Mouse (Mus musculus): ENCODE data around the gene Nr1h4. TPM values are rescaled to one million over a fixed set of nuclear protein-coding genes. Genes with fewer than 3 reads are reported as not detected.

Nr1h4 gene
- polyA plus RNA-seq, 1 experiment: 0.08 TPM

DNA sequence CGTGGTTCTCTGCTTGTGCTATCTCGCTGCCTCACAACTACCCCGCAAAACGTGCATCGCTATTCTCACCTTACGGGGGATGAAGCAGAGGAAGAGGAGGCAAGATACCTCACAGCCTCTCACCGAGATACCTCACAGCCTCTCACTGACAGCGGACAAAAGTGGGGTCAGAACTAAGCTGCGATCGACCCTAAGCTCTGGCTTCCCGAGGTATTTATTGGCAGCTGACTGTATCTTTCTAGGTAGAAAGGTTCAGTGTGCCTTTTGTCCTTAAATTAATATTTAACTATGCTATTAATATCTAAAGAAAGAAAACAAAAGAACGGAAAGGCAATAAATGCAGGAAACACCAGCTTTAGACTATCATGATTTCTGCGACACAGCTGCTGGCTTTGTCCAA is 100.6 kb downstream of the Nr1h4 start:
- no peak overlapping the region for H3K27ac ChIP-seq (ENCODE audit: insufficient read depth, low read length)
- H3K4me1 ChIP-seq (ENCODE audit: control insufficient read depth, insufficient read depth, insufficient read length): no peaks in the 10 kb centered on the region
- no peaks in the 10 kb centered on the region for H3K36me3 ChIP-seq (ENCODE audit: control insufficient read depth, insufficient read depth, low read length)
- no peaks in the 10 kb centered on the region for H3K27me3 ChIP-seq (ENCODE audit: control insufficient read depth, insufficient read depth, low read length)
- WGBS: 97% methylated on average over 13 of the region's 13 CpGs
- no peak for DNase-seq (ENCODE audit: low read depth in 1 of 2, low spot score in 2 of 2)
- no peak for TF ChIP-seq CTCF (IDR thresholded peaks at IDR 0.05; ENCODE audit: extremely low read depth, insufficient read depth, insufficient read length, insufficient replicate concordance)
- no peak for TF ChIP-seq POLR2A (IDR thresholded peaks at IDR 0.05; ENCODE audit: low read depth, low read length)
- H3K4me3 ChIP-seq (ENCODE audit: extremely low read depth, insufficient read depth, insufficient read length): no peak overlapping the region

DNA sequence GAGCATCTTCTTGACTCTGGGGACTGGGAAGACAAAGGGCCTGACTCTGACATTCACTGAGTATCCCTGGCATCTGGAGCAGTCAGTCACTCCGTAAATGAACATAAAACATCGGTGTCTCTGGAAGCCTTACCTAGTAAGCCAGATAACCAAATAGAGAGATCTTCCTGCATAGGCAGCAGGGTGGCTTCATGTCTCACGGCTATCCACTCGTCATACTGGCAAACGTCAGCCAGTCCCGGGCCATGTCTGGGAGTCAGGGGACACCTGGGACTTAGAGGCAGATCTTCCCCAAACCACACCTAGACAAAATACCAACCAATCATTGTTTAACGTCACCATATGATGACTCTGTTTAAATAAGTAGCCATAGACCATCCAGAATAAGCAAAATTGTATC is 102.6 kb downstream of the Nr1h4 start:
- no peaks in the 10 kb centered on the region for H3K36me3 ChIP-seq (ENCODE audit: control insufficient read depth, insufficient read depth, low read length)
- H3K4me3 ChIP-seq (ENCODE audit: extremely low read depth, insufficient read depth, insufficient read length): no peak overlapping the region
- TF ChIP-seq CTCF (IDR thresholded peaks at IDR 0.05; ENCODE audit: extremely low read depth, insufficient read depth, insufficient read length, insufficient replicate concordance) (no peak), POLR2A (IDR thresholded peaks at IDR 0.05; ENCODE audit: low read depth, low read length) (no peak)
- no peak for DNase-seq (ENCODE audit: low read depth in 1 of 2, low spot score in 2 of 2)
- H3K27me3 ChIP-seq (ENCODE audit: control insufficient read depth, insufficient read depth, low read length): no peaks in the 10 kb centered on the region
- 96% methylated on average over 7 of the region's 7 CpGs for WGBS
- no peaks in the 10 kb centered on the region for H3K4me1 ChIP-seq (ENCODE audit: control insufficient read depth, insufficient read depth, insufficient read length)
- no peak overlapping the region for H3K27ac ChIP-seq (ENCODE audit: insufficient read depth, low read length)

DNA sequence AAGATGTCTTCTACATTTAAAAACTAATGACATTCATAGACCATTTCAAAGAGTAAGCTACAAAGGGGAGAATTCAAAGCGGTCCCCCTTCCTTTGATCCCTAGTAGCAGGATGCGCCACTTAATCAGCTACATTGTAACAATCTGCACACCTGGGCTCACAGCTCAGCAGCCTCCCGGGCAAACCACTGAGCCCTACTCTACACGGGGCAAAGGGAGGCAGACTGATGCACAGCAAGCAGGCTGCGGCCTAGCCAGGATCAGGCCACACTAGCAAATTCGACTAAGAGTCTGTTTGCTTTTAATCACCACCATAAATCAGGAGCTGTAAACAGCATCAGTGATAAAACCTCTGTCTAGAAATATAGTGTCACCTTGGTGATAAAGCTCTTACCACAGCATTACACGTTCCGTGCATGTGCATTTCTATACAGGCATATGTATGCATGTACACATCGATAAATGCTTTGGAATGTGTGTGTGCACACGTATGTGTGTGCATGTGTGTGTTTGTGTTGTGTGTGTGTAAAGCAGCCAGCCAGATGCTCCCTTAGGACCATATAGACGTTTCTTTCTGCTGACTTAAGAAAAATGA is 108.5 kb downstream of the Nr1h4 start:
- Histone ChIP-seq H3K27me3 (ENCODE audit: control insufficient read depth, insufficient read depth, low read length) (no peaks in the 10 kb centered on the region), H3K4me3 (ENCODE audit: extremely low read depth, insufficient read depth, insufficient read length) (no peak overlapping the region), H3K4me1 (ENCODE audit: control insufficient read depth, insufficient read depth, insufficient read length) (no peaks in the 10 kb centered on the region), H3K36me3 (ENCODE audit: control insufficient read depth, insufficient read depth, low read length) (no peaks in the 10 kb centered on the region; the same call in 1 of the 2 replicates), H3K27ac (ENCODE audit: insufficient read depth, low read length) (no peak overlapping the region)
- WGBS: 87% methylated on average over 11 of the region's 11 CpGs
- TF ChIP-seq POLR2A (IDR thresholded peaks at IDR 0.05; ENCODE audit: low read depth, low read length) (no peak), CTCF (IDR thresholded peaks at IDR 0.05; ENCODE audit: extremely low read depth, insufficient read depth, insufficient read length, insufficient replicate concordance) (no peak)
- DNase-seq (ENCODE audit: low read depth in 1 of 2, low spot score in 2 of 2): no peak

DNA sequence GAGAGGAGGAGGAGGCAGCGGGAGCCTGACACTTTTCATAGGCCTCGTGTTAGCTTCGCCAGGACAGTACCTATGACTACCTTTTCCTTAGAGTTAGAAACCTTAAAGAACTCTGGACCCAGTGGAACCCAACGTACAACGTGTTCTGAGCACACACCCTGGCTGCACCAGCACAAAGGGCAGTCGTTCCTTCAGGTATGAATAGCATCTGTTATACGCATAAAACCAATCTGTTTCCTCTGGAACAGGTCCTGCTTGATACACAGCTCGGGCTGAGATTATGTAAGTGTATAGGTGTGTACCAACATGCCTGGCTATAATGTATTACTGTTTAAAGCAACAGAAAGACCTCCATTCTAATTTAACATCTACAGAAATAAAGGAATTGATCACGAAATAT is 109.2 kb downstream of the Nr1h4 start:
- Histone ChIP-seq H3K27me3 (ENCODE audit: control insufficient read depth, insufficient read depth, low read length) (no peaks in the 10 kb centered on the region), H3K4me3 (ENCODE audit: extremely low read depth, insufficient read depth, insufficient read length) (no peak overlapping the region), H3K4me1 (ENCODE audit: control insufficient read depth, insufficient read depth, insufficient read length) (no peaks in the 10 kb centered on the region), H3K36me3 (ENCODE audit: control insufficient read depth, insufficient read depth, low read length) (no peaks in the 10 kb centered on the region; the same call in 1 of the 2 replicates), H3K27ac (ENCODE audit: insufficient read depth, low read length) (no peak overlapping the region)
- no peak for TF ChIP-seq CTCF (IDR thresholded peaks at IDR 0.05; ENCODE audit: extremely low read depth, insufficient read depth, insufficient read length, insufficient replicate concordance)
- TF ChIP-seq POLR2A (IDR thresholded peaks at IDR 0.05; ENCODE audit: low read depth, low read length): no peak
- WGBS: 92% methylated on average over 9 of the region's 9 CpGs
- DNase-seq (ENCODE audit: low read depth in 1 of 2, low spot score in 2 of 2): no peak

DNA sequence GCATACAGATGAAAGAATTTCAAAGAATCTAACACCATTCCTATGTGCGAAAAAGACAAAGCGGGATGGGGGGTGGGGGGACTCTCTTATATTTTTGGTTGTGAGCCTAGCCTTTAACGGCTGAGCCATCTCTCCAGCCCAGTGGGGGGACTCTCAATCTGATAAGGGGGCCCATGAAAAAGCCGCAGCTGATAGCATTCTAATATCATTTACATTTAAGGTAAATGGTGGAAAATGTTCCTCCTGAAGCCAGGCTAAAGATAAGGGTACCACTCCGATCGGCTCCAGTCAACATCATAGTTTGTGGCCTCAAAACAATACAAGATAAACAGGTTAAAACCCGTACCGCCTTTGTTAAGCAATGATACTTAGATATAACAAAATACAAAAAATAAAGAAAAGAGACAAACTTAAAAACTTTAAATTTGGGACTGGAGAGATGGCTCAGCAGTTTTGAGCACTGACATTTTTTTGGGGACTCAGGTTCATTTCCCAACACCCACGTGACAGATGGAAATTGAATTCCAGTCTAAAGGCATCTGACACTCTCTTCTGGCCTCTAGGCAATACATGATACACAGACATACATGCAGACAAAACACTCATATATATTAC is 110.1 kb downstream of the Nr1h4 start:
- H3K27ac ChIP-seq (ENCODE audit: insufficient read depth, low read length): no peak overlapping the region
- H3K36me3 ChIP-seq (ENCODE audit: control insufficient read depth, insufficient read depth, low read length): no peaks in the 10 kb centered on the region; the same call in 1 of the 2 replicates
- WGBS: 88% methylated on average over 9 of the region's 9 CpGs
- H3K27me3 ChIP-seq (ENCODE audit: control insufficient read depth, insufficient read depth, low read length): no peaks in the 10 kb centered on the region
- TF ChIP-seq CTCF (IDR thresholded peaks at IDR 0.05; ENCODE audit: extremely low read depth, insufficient read depth, insufficient read length, insufficient replicate concordance) (no peak), POLR2A (IDR thresholded peaks at IDR 0.05; ENCODE audit: low read depth, low read length) (no peak)
- H3K4me3 ChIP-seq (ENCODE audit: extremely low read depth, insufficient read depth, insufficient read length): no peak overlapping the region
- DNase-seq (ENCODE audit: low read depth in 1 of 2, low spot score in 2 of 2): no peak
- H3K4me1 ChIP-seq (ENCODE audit: control insufficient read depth, insufficient read depth, insufficient read length): no peaks in the 10 kb centered on the region

DNA sequence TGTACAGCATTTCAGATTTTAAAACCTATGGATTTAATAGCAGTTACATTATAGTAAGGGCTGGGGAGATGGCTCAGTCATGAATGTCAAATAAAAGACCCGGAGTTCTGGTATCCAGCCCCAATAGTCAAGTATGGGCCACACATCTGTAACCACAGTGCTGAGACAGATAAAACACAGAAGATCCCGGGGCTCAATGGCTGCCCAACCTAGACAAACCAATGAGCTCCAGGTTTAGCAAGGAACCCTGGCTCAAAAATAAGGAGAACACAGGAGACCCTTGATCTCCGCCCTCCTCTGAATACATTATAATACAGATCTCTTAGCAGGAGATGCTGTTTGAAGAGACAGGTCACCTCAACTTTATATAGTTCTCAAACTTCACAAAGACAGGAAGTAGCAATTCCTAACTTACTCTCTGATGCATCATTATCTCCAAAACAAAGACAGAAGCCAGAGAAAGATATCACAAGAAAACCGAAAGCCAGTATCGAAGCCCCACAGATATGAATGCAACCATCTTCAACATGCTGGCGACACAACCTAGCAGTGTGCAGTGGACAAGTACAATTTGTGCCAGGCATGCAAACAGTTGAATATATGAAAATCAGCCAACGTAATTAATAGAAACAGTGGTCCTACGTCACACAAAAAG is 110.8 kb downstream of the Nr1h4 start:
- Histone ChIP-seq H3K4me3 (ENCODE audit: extremely low read depth, insufficient read depth, insufficient read length) (no peak overlapping the region), H3K4me1 (ENCODE audit: control insufficient read depth, insufficient read depth, insufficient read length) (no peaks in the 10 kb centered on the region), H3K36me3 (ENCODE audit: control insufficient read depth, insufficient read depth, low read length) (no peaks in the 10 kb centered on the region; the same call in 1 of the 2 replicates), H3K27ac (ENCODE audit: insufficient read depth, low read length) (no peak overlapping the region), H3K27me3 (ENCODE audit: control insufficient read depth, insufficient read depth, low read length) (no peaks in the 10 kb centered on the region)
- no peak for TF ChIP-seq POLR2A (IDR thresholded peaks at IDR 0.05; ENCODE audit: low read depth, low read length)
- no peak for TF ChIP-seq CTCF (IDR thresholded peaks at IDR 0.05; ENCODE audit: extremely low read depth, insufficient read depth, insufficient read length, insufficient replicate concordance)
- DNase-seq (ENCODE audit: low read depth in 1 of 2, low spot score in 2 of 2): no peak
- WGBS: 87% methylated on average over 8 of the region's 8 CpGs

DNA sequence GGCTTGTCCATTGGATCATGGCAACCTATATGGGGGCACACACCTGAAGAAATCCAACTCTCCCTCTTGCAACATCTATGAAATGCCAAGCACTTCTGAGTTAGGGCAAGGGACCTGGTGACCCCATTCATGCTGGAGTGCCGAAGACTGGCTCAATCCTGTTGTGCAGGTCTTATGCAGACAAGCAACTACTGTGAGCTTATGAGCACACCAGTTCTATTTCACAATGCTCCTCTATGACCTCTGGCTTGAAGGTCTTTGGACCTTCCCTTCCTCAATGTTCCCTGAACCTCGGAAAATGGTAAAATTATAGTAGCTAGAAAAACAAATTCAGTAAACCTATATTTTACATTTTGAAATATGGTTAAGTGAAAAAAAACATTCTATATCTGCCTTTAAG is 115.4 kb downstream of the Nr1h4 start:
- no peak overlapping the region for H3K27ac ChIP-seq (ENCODE audit: insufficient read depth, low read length)
- no peaks in the 10 kb centered on the region for H3K27me3 ChIP-seq (ENCODE audit: control insufficient read depth, insufficient read depth, low read length)
- no peak overlapping the region for H3K4me3 ChIP-seq (ENCODE audit: extremely low read depth, insufficient read depth, insufficient read length)
- WGBS: 93% methylated on average over 2 of the region's 2 CpGs
- no peak for DNase-seq (ENCODE audit: low read depth in 1 of 2, low spot score in 2 of 2)
- H3K36me3 ChIP-seq (ENCODE audit: control insufficient read depth, insufficient read depth, low read length): peaks cover 4% of the 10 kb centered on the region
- no peaks in the 10 kb centered on the region for H3K4me1 ChIP-seq (ENCODE audit: control insufficient read depth, insufficient read depth, insufficient read length)
- TF ChIP-seq POLR2A (IDR thresholded peaks at IDR 0.05; ENCODE audit: low read depth, low read length) (no peak), CTCF (IDR thresholded peaks at IDR 0.05; ENCODE audit: extremely low read depth, insufficient read depth, insufficient read length, insufficient replicate concordance) (no peak)

All from spleen, adult 2 months (tissue).